Mouse (Mus musculus): ENCODE data around the gene Tasp1. TPM values are rescaled to one million over a fixed set of nuclear protein-coding genes. Genes with fewer than 3 reads are reported as not detected.
"Not testable (repeated sequence)": the region's sequence is repeated elsewhere in the genome, so short reads cannot be mapped to it uniquely, and the experiment has no call there.

The Tasp1 gene
- total RNA-seq, 2 experiments from 2014 or later: 5.2 to 6.7 TPM

GRCm38 (mm10) chr2:139919757-139920156, 146.8 kb downstream of the Tasp1 start:
- TF ChIP-seq CTCF (IDR thresholded peaks at IDR 0.05): no peak
- peak; percentile 18 for DNase-seq
- intact Hi-C loops (cut with DNase I): no loop called here
- H3K27ac ChIP-seq: no peak overlapping the region
- no peak overlapping the region for H3K4me3 ChIP-seq

GRCm38 (mm10) chr2:139906441-139907157, 160.0 kb downstream of the Tasp1 start:
- Histone ChIP-seq H3K4me3 (no peak overlapping the region), H3K27ac (no peak overlapping the region)
- no peak for DNase-seq
- no peak for TF ChIP-seq CTCF (IDR thresholded peaks at IDR 0.05)
- intact Hi-C loops (cut with DNase I): no loop called here

GRCm38 (mm10) chr2:139891405-139892089, 175.1 kb downstream of the Tasp1 start:
- intact Hi-C loops (cut with DNase I): no loop called here
- no peak overlapping the region for H3K4me3 ChIP-seq
- no peak for TF ChIP-seq CTCF (IDR thresholded peaks at IDR 0.05)
- DNase-seq: no peak
- no peak overlapping the region for H3K27ac ChIP-seq

GRCm38 (mm10) chr2:139884264-139884637, 182.4 kb downstream of the Tasp1 start:
- no peak overlapping the region for H3K27ac ChIP-seq
- TF ChIP-seq CTCF (IDR thresholded peaks at IDR 0.05): no peak
- DNase-seq: no peak
- no peak overlapping the region for H3K4me3 ChIP-seq
- intact Hi-C loops (cut with DNase I): no loop called here

- Histone ChIP-seq H3K4me3 (no peak overlapping the region), H3K27ac (no peak overlapping the region)
- DNase-seq: peak; percentile 21
- intact Hi-C loops (cut with DNase I): no loop called here
- TF ChIP-seq CTCF (IDR thresholded peaks at IDR 0.05): no peak
Observed at GRCm38 (mm10) chr2:139883581-139884263, 182.9 kb downstream of the Tasp1 start.

- DNase-seq: no peak
- Histone ChIP-seq H3K27ac (no peak overlapping the region), H3K4me3 (no peak overlapping the region)
- intact Hi-C loops (cut with DNase I): no loop called here
- no peak for TF ChIP-seq CTCF (IDR thresholded peaks at IDR 0.05)
Observed at GRCm38 (mm10) chr2:139878052-139878621, 188.5 kb downstream of the Tasp1 start.

- intact Hi-C loops (cut with DNase I): no loop called here
- no peak for TF ChIP-seq CTCF (IDR thresholded peaks at IDR 0.05)
- Histone ChIP-seq H3K27ac (no peak overlapping the region), H3K4me3 (no peak overlapping the region)
- DNase-seq: no peak
Observed at GRCm38 (mm10) chr2:139875876-139876275, 190.7 kb downstream of the Tasp1 start.

- Histone ChIP-seq H3K4me3 (no peak overlapping the region), H3K27ac (no peak overlapping the region)
- intact Hi-C loops (cut with DNase I): no loop called here
- no peak for DNase-seq
- TF ChIP-seq CTCF (IDR thresholded peaks at IDR 0.05): no peak
Observed at GRCm38 (mm10) chr2:139874173-139874572, 192.4 kb downstream of the Tasp1 start.

GRCm38 (mm10) chr2:139873762-139874161, 192.8 kb downstream of the Tasp1 start:
- Histone ChIP-seq H3K27ac (no peak overlapping the region), H3K4me3 (no peak overlapping the region)
- DNase-seq: no peak
- intact Hi-C loops (cut with DNase I): no loop called here
- no peak for TF ChIP-seq CTCF (IDR thresholded peaks at IDR 0.05)

GRCm38 (mm10) chr2:139869071-139869470, 197.5 kb downstream of the Tasp1 start:
- H3K4me3 ChIP-seq; intact Hi-C loops (cut with DNase I): not testable (repeated sequence)

GRCm38 (mm10) chr2:139863396-139863795, 203.2 kb downstream of the Tasp1 start:
- H3K4me3 ChIP-seq; intact Hi-C loops (cut with DNase I); DNase-seq; H3K27ac ChIP-seq: not testable (repeated sequence)

More at GRCm38 (mm10) chr2:139869071-139869470, 197.5 kb downstream of the Tasp1 start:
- H3K27ac ChIP-seq, DNase-seq: not testable (repeated sequence)

- H3K4me3 ChIP-seq: no peak overlapping the region
- intact Hi-C loops (cut with DNase I): no loop called here
- no peak for DNase-seq
- no peak overlapping the region for H3K27ac ChIP-seq
- TF ChIP-seq CTCF (IDR thresholded peaks at IDR 0.05): no peak
Observed at GRCm38 (mm10) chr2:139860133-139860494, 206.5 kb downstream of the Tasp1 start.
